In genomic region chr2:106870886-106871285, GRCm38 (mm10) we compare ENCODE assay signal across 17 mouse cellular contexts.
DNase-seq lines count a peak whose midpoint lies in the region.
"Had no signal": no experiment of that assay in that cellular context is flagged by ENCODE, and none has a peak within 500 bp of the region (broad histone marks: within the 10 kb centered on the region; RNA-seq: fewer than 3 reads in every experiment).

No protein-coding gene starts in this region.

- peak; percentile 80 for DNase-seq in heart, adult 11 months
- no peak for DNase-seq in heart, adult 18-20 months
- peak; percentile 57 for DNase-seq in ovary, adult 18-20 months (ENCODE audit: low spot score)
- DNase-seq in ovary, postnatal 14 days (ENCODE audit: low spot score), result no peak
- DNase-seq in ovary, postnatal 36 days (ENCODE audit: low spot score), result peak; percentile 37
- DNase-seq in ovary, postnatal 10 days (ENCODE audit: low spot score), result no peak
- peak; percentile 19 for DNase-seq in retina, postnatal 1 day
- DNase-seq in retina, embryonic 14.5 days (ENCODE audit: low spot score), result no peak
- DNase-seq: adrenal gland, adult 2 months; adrenal gland, adult 8-10 months; adrenal gland, postnatal 10 days; adrenal gland, postnatal 14 days; adrenal gland, postnatal 25 days; adrenal gland, postnatal 36 days; B cell, adult 2 months; cerebellum, adult 11 months; cerebellum, adult 11-12 months had no signal

Comparison
In these comparisons a context has a peak if more than half of its experiments do, and no peak if none do; other contexts are left out.
1. DNase-seq: peak in heart, adult 11 months (single experiment), ovary, adult 18-20 months (single experiment), ovary, postnatal 36 days (single experiment) and retina, postnatal 1 day (single experiment); none in heart, adult 18-20 months (0 of 2), ovary, postnatal 14 days (single experiment), ovary, postnatal 10 days (single experiment) and retina, embryonic 14.5 days (single experiment).